Mouse (Mus musculus): ENCODE measurements around the gene Mtif3.
"Not testable (repeated sequence)": the region's sequence is repeated elsewhere in the genome, so short reads cannot be mapped to it uniquely, and the experiment has no call there.

Gene Mtif3

DNA sequence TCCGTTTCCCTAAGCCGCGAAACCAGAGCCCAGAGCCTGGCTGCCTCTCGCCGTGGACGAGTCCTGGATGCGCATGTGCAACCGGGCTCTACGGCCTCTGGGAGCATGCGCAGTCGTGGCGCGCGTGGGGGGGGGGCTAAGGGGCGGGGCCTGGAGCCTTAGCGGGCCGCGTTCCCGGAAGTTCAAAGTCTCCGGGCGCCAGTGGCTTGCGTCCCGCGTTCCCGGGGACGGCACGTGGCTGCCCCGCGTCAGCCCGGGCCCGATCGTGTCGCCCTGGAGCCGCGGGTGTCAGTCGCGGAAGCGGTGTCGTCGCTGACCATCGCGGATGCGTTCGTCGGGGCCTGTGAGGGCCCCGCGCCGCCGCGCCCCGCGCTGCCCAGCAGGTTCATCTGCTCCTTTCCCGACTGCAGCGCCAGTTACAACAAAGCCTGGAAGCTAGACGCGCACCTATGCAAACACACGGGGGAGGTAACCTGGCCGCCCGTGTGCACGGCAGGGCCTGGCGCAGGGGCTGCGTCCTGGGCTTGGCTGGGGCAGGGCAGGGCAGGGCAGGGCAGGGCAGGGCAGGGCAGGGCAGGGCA, 15.0 kb downstream of the Mtif3 start, which contains the start of gene Gtf3a:
TSS of gene Gtf3a (plus strand) at position 150 of the 581 bp plus-strand sequence.
- DNase-seq = peak; percentile 70

DNA sequence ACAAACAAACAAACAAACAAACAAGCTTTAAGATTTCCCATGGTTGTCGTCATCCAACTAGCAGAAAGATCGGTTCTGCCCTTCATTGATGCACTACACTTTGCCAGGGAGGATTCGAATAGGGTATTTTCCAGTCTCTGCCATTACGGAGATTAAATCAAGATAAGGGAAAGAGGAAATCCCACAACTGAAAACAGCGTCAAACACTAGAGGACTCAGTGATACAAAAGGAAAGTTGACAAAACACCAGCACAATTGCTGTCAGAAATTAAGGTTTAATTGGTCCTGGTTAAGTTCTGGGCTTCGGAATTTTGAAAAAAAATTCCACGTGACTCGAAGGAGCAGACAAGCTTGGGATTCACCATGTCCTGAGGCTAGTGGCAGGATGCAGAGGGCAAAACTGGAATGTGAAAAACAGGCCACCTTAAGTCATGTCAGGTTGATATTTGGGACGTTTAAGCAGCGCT, 15.5 kb downstream of the Mtif3 start:
- DNase-seq = no peak

DNA sequence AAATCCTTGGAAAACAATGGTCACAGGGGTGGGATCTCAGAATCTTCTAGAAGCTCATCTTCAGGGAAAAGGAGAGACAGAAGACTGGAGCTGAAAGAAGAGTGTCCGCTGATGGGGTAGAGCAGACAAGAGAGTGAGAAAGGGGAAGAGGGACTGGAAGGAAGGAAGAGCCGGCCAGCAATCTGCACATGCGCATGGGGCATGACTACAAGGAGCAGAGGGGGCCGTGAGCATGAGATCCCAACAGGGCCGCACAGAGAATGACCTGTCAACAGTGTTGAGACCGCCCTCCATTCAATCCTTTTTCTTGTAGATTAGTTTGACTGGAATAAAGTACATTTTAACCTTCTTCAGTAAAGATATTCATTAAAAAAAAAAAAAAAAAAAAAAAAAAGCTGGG, 16.1 kb downstream of the Mtif3 start:
- DNase-seq = no peak

GRCm38 (mm10) chr5:146946682-146947081, 16.9 kb downstream of the Mtif3 start:
- DNase-seq = no peak

GRCm38 (mm10) chr5:146944568-146944967, 19.0 kb downstream of the Mtif3 start:
- no peak for DNase-seq

DNA sequence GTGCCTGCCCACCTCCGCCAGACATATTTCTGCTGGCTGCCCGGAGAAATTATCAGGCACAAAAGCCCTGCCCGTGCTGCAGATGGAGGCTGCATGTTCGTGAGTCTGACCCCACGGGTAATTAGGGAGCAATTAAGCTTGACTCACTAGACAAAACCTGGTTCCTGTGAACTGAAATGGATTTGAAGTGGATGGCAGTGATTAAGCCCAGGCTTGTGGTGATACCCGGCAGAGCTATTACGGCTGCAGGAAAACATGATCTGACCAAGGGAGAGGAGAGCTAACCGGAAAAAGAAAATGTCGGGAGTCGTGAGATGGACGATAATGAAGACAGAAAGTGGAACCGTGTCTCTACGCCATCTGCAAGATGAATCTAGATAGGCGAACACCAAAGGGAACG, 20.6 kb downstream of the Mtif3 start:
- no peak for DNase-seq

DNA sequence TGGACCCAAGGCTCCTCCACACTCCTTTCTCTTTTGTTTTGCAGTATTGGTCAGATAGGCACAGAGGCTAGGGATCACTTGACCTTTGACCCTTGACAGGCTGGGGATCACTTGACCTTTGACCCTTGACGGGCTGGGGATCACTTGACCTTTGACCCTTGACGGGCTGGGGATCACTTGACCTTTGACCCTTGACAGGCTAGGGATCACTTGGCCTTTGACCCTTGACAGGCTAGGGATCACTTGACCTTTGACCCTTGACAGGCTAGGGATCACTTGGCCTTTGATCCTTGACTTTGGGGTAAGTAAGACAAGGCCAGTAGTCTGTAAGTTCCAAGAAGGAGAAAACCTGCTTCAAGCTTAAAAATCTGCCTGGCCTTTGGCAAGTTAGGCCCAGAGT, 21.7 kb downstream of the Mtif3 start:
- not testable (repeated sequence) for DNase-seq

- no peak for DNase-seq
Observed at GRCm38 (mm10) chr5:146940219-146940618, 23.4 kb downstream of the Mtif3 start.

DNA sequence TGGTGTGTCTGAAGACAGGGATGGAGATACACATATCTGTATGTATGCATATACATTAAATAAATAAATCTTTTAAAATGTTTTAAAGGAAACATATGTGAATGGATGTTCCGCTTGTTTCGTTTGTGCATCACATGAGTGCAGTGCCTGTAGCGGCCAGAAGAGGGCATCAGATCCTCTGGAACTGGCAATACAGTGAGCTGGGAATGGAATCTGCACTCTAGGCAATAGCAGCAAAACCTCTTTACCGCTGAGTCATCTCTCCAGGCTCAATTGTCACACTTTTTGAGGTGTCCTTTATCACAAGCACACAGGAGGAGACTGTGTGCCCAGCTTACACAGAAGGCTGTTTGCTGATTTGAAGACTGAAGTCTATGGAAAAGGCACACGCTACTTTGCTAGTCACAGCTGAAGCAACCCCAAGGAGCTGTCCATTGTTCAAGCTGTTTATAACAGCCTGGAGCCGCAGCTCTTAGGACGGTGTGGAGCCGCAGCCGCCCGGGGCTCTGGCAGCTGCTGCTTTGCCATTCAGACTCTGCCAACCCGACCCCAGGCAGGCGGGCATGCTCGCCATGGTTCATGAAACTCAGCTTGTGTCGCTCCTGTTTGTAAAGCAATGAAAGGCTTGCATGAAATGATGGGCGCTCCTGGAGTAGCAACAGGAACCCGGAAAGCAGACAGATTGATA, 24.3 kb downstream of the Mtif3 start:
- DNase-seq = no peak

DNA sequence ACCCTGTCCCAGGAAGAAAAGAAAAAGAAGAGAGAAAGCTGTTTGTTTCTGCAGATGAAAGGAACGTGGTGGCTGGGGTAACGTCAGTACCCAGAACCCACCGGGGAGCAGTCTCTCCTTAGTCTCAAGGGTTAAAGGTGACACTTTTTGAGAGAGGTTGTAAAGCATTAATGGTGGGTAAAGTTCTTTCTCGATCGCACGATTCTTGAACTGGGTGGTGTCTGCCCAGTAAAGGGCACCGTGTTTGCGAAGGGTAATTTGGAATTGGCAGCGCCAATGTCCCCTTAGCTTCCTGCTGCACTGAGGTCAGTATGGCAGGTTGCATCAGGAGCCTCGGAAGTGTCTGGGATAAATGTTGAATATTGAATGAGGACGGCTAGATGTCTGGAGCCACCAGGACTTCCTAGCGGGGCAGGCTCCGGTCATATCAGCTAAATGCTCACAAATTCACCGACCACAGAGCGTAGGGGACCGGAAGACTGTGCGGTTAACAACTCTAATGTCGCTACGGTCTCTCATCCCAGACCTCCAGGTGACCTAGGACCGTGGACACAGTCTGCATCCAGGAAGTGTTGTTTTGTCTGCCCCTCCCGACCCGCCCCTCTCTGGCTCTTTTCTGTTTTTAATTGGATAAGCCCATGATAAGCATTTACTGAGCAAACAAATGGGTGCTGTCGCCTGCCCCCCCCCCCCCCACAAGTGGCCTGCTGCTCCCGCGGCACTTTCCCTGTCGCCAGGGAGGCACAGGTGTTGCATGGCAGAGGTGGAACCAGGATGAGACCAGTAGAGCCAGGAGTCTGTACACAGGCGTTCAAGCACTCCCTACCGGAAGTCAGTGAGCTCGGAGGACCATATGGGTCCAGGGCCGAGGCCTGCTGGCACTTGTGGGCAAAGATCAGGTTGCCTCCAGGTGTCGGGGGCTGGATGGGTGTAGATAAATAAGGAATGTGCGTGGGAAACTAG, 25.8 kb downstream of the Mtif3 start:
- no peak for DNase-seq

- DNase-seq = no peak
Observed at GRCm38 (mm10) chr5:146933466-146933865, 30.1 kb downstream of the Mtif3 start.

GRCm38 (mm10) chr5:146931904-146932553, 31.6 kb downstream of the Mtif3 start:
- no peak for DNase-seq

GRCm38 (mm10) chr5:146931422-146931821, 32.2 kb downstream of the Mtif3 start:
- no peak for DNase-seq

GRCm38 (mm10) chr5:146926673-146927072, 36.9 kb downstream of the Mtif3 start:
- no peak for DNase-seq

DNA sequence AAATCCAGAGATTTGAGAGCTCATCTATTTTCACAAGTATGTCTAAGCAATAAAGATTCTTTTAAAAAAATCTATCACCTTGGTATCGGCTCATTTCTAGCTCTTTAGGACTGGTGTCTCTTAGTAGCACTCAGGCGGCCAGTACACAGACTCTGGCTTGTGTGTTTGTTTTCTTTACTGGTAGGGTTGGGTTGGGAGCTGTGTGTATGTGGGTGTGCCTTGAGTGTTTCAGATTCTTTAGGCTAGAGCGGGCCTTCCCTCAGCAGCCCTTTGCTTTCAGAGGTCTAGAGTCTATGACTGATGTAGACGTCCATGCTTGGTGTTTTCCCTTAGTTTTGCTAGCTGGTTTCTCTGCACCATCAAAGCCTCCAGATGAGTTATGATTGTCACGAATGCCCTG, 40.1 kb downstream of the Mtif3 start:
- no peak for DNase-seq

GRCm38 (mm10) chr5:146921224-146921623, 42.4 kb downstream of the Mtif3 start:
- no peak for DNase-seq

GRCm38 (mm10) chr5:146920314-146921161, 43.1 kb downstream of the Mtif3 start:
- no peak for DNase-seq

DNA sequence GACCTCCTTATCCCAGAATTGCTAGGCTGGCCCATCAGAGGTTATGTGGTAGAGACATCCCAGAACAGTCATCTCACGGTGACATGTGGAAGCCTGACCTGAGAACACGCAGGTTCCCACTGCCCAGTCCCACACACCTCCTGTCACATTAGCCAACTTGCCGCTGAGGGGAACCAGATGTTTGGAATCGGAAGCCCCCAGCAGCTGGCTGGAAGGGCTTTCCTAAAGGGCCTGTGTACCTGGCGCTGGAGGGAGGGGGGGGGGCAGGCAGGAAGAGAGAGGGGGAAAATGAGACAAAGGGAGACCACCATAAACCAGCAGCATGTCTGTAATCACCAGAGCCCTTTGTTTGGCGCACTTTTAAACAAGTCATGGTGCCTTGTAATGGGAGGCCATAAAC, 43.7 kb downstream of the Mtif3 start:
- DNase-seq = no peak

GRCm38 (mm10) chr5:146917357-146917756, 46.2 kb downstream of the Mtif3 start:
- not testable (repeated sequence) for DNase-seq

DNA sequence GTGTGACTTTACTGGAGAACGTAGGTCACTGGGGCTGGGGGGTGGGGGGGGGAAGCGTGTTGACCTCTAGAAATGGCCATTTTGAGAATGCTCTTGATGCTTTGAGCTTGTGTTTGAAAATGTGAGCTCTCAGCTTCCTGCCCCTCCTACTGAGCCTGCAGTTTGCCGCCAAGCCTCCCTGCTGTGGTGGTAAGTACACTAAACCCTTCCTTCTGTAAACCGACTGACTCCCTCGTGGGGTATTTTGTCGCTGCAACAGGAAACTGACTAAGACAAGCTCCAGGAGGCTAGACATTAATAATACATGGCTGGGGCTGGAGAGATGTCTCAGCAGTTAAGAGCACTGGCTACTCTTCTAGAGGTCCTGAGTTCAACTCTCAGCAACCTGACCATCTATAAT, 46.8 kb downstream of the Mtif3 start:
- DNase-seq = no peak

DNA sequence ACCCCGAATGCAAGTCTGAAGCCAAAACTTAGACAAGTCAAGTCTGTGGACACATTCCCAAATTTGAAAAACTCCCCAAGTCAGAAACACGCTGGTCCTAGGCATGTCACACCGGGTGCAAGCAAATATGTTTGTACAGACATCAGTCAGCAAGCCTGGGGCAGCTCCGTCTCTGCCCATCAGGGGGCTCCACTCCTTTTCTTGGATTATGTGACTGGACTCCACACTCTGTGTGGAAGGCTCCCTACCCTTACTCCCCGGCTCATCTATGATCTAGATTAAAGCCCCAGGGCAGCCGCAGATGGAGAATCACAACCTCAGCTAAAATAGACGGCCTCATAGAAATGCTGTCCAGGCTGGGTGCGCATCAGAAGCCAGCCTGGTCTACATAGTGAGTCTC, 47.3 kb downstream of the Mtif3 start:
- DNase-seq = no peak

Measured in right cerebral cortex, postnatal 25 days (tissue).